Mouse (Mus musculus): Measurements from ENCODE around the gene Pcna. TPM values are rescaled to one million over a fixed set of nuclear protein-coding genes. Genes with fewer than 3 reads are reported as not detected.

Gene Pcna
- polyA plus RNA-seq, 1 experiment from 2014 or later, result 410 TPM

DNA sequence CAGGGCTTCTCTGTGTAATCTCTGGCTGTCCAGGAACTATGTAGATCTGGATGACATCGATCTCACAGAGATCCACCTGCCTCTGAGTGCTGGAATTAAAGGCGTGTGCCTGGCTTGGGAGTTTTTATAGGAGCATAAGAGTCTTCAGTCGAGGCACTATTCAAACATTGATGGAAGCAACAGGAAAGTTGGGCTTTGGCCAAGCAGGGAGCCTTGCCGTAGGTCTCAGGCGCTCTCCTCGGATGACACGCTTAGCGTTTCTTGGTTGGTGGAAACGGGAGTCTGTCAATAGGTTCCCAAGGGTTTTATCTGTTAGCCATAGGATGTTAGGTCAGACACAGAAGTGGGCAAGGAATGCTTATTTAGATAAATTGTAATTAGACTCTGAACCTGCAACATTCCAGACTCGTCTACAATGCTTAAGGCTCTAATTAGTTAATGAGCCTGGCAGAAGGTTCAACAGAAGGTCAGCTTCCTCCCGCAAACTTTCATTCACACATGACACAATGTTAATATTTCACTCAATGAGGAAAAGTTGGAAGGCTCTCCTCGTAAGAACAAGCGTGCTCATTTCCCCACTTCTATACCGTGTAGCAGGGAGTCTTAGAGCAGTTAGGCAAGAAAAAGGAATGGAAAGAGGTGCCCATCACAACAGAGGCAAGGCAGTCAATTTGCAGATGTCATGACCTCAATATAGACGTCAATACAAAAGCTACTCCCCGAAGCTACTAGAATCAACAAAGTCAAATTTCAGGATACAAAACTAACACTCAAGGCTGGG lies 18.9 kb downstream of the Pcna start:
- H3K4me1 ChIP-seq (ENCODE audit: control insufficient read depth, insufficient read depth, low read length), result no peaks in the 10 kb centered on the region
- no peak overlapping the region for H3K4me2 ChIP-seq (ENCODE audit: low read depth, severe bottlenecking)
- H3K27ac ChIP-seq (replicated peaks; ENCODE audit: low read depth, low read length), result no peak overlapping the region
- no peak for DNase-seq (ENCODE audit: low spot score)
- H3K9me3 ChIP-seq (ENCODE audit: control insufficient read depth, low read length), result no peaks in the 10 kb centered on the region
- ATAC-seq (ENCODE audit: insufficient number of reproducible peaks, low FRiP score, low TSS enrichment, low read depth), result no peak
- H3K36me3 ChIP-seq (ENCODE audit: control insufficient read depth, insufficient read depth, low read length), result no peaks in the 10 kb centered on the region
- no peak overlapping the region for H3K4me3 ChIP-seq (ENCODE audit: low read depth, low read length)
- no peak overlapping the region for H3K9ac ChIP-seq (ENCODE audit: low read length)
- WGBS, result 68% methylated on average over 16 of the region's 16 CpGs
- H3K27me3 ChIP-seq (ENCODE audit: control insufficient read depth, insufficient read depth, low read length), result no peaks in the 10 kb centered on the region

DNA sequence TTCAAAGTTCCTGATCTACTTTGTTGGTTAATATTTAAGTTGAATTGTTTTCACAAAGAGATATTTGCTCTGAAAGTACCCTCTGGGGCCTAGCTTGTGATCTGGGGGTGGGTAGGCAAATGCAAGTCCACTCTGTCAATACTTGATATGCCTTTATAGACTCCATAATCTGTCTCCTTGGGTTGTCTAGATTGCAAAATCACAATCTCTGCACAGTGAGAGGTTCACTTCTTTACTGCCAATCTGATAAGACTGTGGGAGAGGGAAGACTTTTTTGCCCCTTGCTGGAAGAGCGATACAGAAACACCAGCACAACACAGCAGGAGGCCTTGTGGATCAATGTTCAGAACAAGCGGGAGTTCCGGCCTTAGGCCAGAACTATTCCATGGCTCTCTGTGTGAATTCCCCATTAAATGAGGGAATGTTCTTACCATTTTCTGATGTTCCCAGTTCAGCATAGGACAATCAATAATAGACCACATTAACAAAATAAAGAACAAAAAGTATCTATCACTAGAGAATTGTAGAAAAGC lies 20.6 kb downstream of the Pcna start:
- Histone ChIP-seq H3K27me3 (ENCODE audit: control insufficient read depth, insufficient read depth, low read length) (no peaks in the 10 kb centered on the region), H3K4me1 (ENCODE audit: control insufficient read depth, insufficient read depth, low read length) (no peaks in the 10 kb centered on the region), H3K9ac (ENCODE audit: low read length) (no peak overlapping the region), H3K27ac (replicated peaks; ENCODE audit: low read depth, low read length) (no peak overlapping the region), H3K9me3 (ENCODE audit: control insufficient read depth, low read length) (no peaks in the 10 kb centered on the region), H3K36me3 (ENCODE audit: control insufficient read depth, insufficient read depth, low read length) (no peaks in the 10 kb centered on the region), H3K4me2 (ENCODE audit: low read depth, severe bottlenecking) (no peak overlapping the region), H3K4me3 (ENCODE audit: low read depth, low read length) (no peak overlapping the region)
- 87% methylated on average over 3 of the region's 3 CpGs for WGBS
- DNase-seq (ENCODE audit: low spot score), result no peak
- no peak for ATAC-seq (ENCODE audit: insufficient number of reproducible peaks, low FRiP score, low TSS enrichment, low read depth)

- no peak overlapping the region for H3K4me2 ChIP-seq (ENCODE audit: low read depth, severe bottlenecking)
- WGBS, result 89% methylated on average over 4 of the region's 4 CpGs
- H3K4me3 ChIP-seq (ENCODE audit: low read depth, low read length), result no peak overlapping the region
- no peak for ATAC-seq (ENCODE audit: insufficient number of reproducible peaks, low FRiP score, low TSS enrichment, low read depth)
- no peaks in the 10 kb centered on the region for H3K9me3 ChIP-seq (ENCODE audit: control insufficient read depth, low read length)
- H3K27me3 ChIP-seq (ENCODE audit: control insufficient read depth, insufficient read depth, low read length), result no peaks in the 10 kb centered on the region
- H3K9ac ChIP-seq (ENCODE audit: low read length), result no peak overlapping the region
- no peaks in the 10 kb centered on the region for H3K4me1 ChIP-seq (ENCODE audit: control insufficient read depth, insufficient read depth, low read length)
- no peaks in the 10 kb centered on the region for H3K36me3 ChIP-seq (ENCODE audit: control insufficient read depth, insufficient read depth, low read length)
- DNase-seq (ENCODE audit: low spot score), result no peak
- H3K27ac ChIP-seq (replicated peaks; ENCODE audit: low read depth, low read length), result no peak overlapping the region
Observed at GRCm38 (mm10) chr2:132224359-132224758, 28.8 kb downstream of the Pcna start.

DNA sequence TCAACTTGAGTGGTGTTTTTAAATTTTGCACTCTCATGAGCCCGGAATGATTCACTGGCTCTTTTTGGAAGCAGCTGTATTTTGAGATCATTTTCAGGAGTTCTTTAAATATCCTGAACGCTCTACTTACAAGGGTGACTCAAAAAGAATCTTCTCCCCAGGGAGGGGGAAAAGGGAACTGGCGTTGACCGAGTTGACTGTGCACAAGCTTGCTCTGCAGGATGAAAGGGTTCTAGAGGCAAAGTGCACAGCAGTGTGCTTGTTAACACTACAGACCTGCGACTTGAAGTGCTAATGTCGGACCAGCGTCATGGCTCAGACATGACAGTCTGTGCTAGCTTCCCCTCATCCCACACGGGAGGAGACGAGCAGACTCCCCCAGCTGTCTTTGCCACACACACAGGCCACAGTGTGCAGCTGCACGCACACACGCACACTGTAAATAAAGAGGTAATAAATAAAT lies 31.5 kb downstream of the Pcna start:
- ATAC-seq (ENCODE audit: insufficient number of reproducible peaks, low FRiP score, low TSS enrichment, low read depth), result no peak
- WGBS, result 67% methylated on average over 11 of the region's 11 CpGs

DNA sequence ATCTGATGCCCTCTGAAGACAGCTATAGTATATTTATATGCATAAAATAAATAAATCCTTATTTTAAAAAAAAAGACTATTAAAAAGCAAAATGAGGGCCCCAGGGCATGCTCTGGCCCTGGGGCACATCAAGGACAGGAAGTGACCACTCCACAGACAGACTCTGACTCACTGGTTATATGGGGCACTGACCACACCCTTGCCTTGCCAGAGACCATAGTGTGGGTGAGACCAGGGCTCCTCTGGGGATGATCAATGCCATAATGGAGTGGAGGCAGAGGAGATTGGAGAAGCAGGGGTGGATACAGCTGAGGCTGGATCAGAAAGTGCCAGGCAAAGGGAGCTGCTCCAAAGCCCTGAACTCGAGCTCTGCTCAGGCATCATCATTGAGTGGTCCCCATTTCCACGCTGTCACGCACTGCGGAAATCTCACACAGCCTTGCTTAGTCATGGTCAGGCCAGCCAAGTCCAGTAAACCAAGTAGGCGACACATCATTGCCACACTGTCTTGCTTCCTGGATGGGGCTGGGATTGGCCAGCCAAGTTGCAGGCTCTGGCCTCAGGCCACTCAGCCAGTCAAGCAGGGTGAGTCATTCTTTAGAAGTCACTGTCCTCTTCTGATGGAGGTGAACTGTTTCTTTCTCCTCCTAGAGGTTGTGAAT lies 41.0 kb downstream of the Pcna start:
- 86% methylated on average over 5 of the region's 5 CpGs for WGBS
- DNase-seq (ENCODE audit: low spot score), result no peak
- ATAC-seq (ENCODE audit: insufficient number of reproducible peaks, low FRiP score, low TSS enrichment, low read depth), result no peak
- Histone ChIP-seq H3K9me3 (ENCODE audit: control insufficient read depth, low read length) (no peaks in the 10 kb centered on the region), H3K4me1 (ENCODE audit: control insufficient read depth, insufficient read depth, low read length) (no peaks in the 10 kb centered on the region), H3K4me3 (ENCODE audit: low read depth, low read length) (no peak overlapping the region), H3K27ac (replicated peaks; ENCODE audit: low read depth, low read length) (no peak overlapping the region), H3K27me3 (ENCODE audit: control insufficient read depth, insufficient read depth, low read length) (no peaks in the 10 kb centered on the region), H3K9ac (ENCODE audit: low read length) (no peak overlapping the region), H3K4me2 (ENCODE audit: low read depth, severe bottlenecking) (no peak overlapping the region), H3K36me3 (ENCODE audit: control insufficient read depth, insufficient read depth, low read length) (no peaks in the 10 kb centered on the region)

More for the DNA sequence above, 31.5 kb downstream of the Pcna start:
- no peak overlapping the region for H3K4me3 ChIP-seq (ENCODE audit: low read depth, low read length)
- no peaks in the 10 kb centered on the region for H3K27me3 ChIP-seq (ENCODE audit: control insufficient read depth, insufficient read depth, low read length)
- DNase-seq (ENCODE audit: low spot score), result no peak
- no peaks in the 10 kb centered on the region for H3K9me3 ChIP-seq (ENCODE audit: control insufficient read depth, low read length)
- H3K4me1 ChIP-seq (ENCODE audit: control insufficient read depth, insufficient read depth, low read length), result no peaks in the 10 kb centered on the region
- no peak overlapping the region for H3K27ac ChIP-seq (replicated peaks; ENCODE audit: low read depth, low read length)
- H3K4me2 ChIP-seq (ENCODE audit: low read depth, severe bottlenecking), result no peak overlapping the region
- H3K36me3 ChIP-seq (ENCODE audit: control insufficient read depth, insufficient read depth, low read length), result no peaks in the 10 kb centered on the region
- no peak overlapping the region for H3K9ac ChIP-seq (ENCODE audit: low read length)

GRCm38 (mm10) chr2:132210806-132211312 lies 42.3 kb downstream of the Pcna start:
- DNase-seq (ENCODE audit: low spot score) (no peak), ATAC-seq (ENCODE audit: insufficient number of reproducible peaks, low FRiP score, low TSS enrichment, low read depth) (no peak)
- 93% methylated on average over 9 of the region's 9 CpGs for WGBS
- H3K4me3 ChIP-seq (ENCODE audit: low read depth, low read length), result no peak overlapping the region
- no peak overlapping the region for H3K27ac ChIP-seq (replicated peaks; ENCODE audit: low read depth, low read length)
- no peaks in the 10 kb centered on the region for H3K9me3 ChIP-seq (ENCODE audit: control insufficient read depth, low read length)
- no peaks in the 10 kb centered on the region for H3K36me3 ChIP-seq (ENCODE audit: control insufficient read depth, insufficient read depth, low read length)
- H3K4me2 ChIP-seq (ENCODE audit: low read depth, severe bottlenecking), result no peak overlapping the region
- H3K4me1 ChIP-seq (ENCODE audit: control insufficient read depth, insufficient read depth, low read length), result no peaks in the 10 kb centered on the region
- no peak overlapping the region for H3K9ac ChIP-seq (ENCODE audit: low read length)
- H3K27me3 ChIP-seq (ENCODE audit: control insufficient read depth, insufficient read depth, low read length), result no peaks in the 10 kb centered on the region

DNA sequence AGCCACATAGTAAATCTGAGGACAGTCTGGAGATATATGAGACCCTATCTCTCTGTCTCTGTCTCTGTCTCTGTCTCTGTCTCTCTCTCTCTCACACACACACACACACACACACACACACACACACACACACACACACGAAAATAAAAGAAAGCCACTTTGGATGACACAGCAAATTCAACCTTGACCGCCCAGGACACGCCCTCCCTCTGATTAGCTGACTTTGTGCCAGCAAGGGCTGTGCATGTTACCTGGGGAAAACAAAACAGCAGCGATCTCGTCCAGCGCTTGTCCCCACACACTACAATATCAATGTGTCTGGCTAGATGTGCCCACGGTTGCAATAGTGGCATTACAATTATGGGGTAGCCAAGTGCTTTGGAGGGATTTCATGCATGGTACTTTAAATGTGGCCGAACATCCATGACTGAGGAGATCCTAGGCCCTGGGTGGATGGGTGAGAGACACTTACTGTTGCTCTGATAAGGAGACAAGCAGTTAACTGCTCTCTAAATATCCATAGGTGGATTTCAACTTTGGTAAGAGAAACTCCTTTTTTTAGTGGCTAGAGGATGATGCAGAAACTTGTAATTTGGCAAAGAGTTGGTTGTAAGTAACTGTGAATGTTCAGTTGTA lies 44.8 kb downstream of the Pcna start:
- Histone ChIP-seq H3K27ac (replicated peaks; ENCODE audit: low read depth, low read length) (no peak overlapping the region), H3K4me2 (ENCODE audit: low read depth, severe bottlenecking) (no peak overlapping the region), H3K4me3 (ENCODE audit: low read depth, low read length) (no peak overlapping the region), H3K9me3 (ENCODE audit: control insufficient read depth, low read length) (no peaks in the 10 kb centered on the region), H3K4me1 (ENCODE audit: control insufficient read depth, insufficient read depth, low read length) (no peaks in the 10 kb centered on the region), H3K36me3 (ENCODE audit: control insufficient read depth, insufficient read depth, low read length) (no peaks in the 10 kb centered on the region), H3K9ac (ENCODE audit: low read length) (no peak overlapping the region), H3K27me3 (ENCODE audit: control insufficient read depth, insufficient read depth, low read length) (no peaks in the 10 kb centered on the region)
- WGBS, result 84% methylated on average over 8 of the region's 8 CpGs
- ATAC-seq (ENCODE audit: insufficient number of reproducible peaks, low FRiP score, low TSS enrichment, low read depth), result no peak
- no peak for DNase-seq (ENCODE audit: low spot score)

GRCm38 (mm10) chr2:132206316-132206881 lies 46.7 kb downstream of the Pcna start:
- no peak overlapping the region for H3K4me3 ChIP-seq (ENCODE audit: low read depth, low read length)
- H3K9me3 ChIP-seq (ENCODE audit: control insufficient read depth, low read length), result no peaks in the 10 kb centered on the region
- no peaks in the 10 kb centered on the region for H3K36me3 ChIP-seq (ENCODE audit: control insufficient read depth, insufficient read depth, low read length)
- no peaks in the 10 kb centered on the region for H3K4me1 ChIP-seq (ENCODE audit: control insufficient read depth, insufficient read depth, low read length)
- 81% methylated on average over 16 of the region's 16 CpGs for WGBS
- no peak for ATAC-seq (ENCODE audit: insufficient number of reproducible peaks, low FRiP score, low TSS enrichment, low read depth)
- DNase-seq (ENCODE audit: low spot score), result no peak
- H3K27ac ChIP-seq (replicated peaks; ENCODE audit: low read depth, low read length), result no peak overlapping the region
- no peak overlapping the region for H3K4me2 ChIP-seq (ENCODE audit: low read depth, severe bottlenecking)
- H3K9ac ChIP-seq (ENCODE audit: low read length), result no peak overlapping the region
- no peaks in the 10 kb centered on the region for H3K27me3 ChIP-seq (ENCODE audit: control insufficient read depth, insufficient read depth, low read length)

All from limb, embryonic 11.5 days (tissue).